In the genomic region with DNA sequence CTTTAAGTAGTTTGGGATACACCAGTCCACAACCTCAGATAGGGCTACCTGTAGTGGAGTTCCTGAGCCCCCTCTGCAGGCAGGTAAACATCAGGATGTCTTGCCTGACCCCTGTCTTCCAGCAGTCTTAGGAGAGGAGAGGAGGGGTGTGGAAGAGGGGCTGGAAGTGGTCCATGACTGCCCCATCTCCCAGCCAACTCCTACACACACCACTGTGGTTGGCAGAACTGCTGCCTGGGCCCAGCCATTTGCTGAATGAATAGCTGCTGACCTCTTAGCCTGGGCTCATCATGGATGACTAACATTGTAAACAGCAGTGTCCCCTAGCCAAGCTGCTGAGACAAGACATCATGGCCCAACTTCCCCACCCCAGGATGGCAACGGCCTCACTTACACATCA, we compare ENCODE assay signal across 34 mouse cellular contexts. TPM values are rescaled to one million over a fixed set of nuclear protein-coding genes. Genes with fewer than 3 reads are reported as not detected.
"Had no signal": no experiment of that assay in that cellular context is flagged by ENCODE, and none has a peak within 500 bp of the region (broad histone marks: within the 10 kb centered on the region; RNA-seq: fewer than 3 reads in every experiment).

No protein-coding gene starts in this region.

- H3K4me3 ChIP-seq: heart, embryonic 12.5 days; heart, embryonic 13.5 days; heart, embryonic 15.5 days; hindbrain, embryonic 10.5 days; hindbrain, embryonic 12.5 days; hindbrain, embryonic 13.5 days; hindbrain, embryonic 15.5 days; intestine, embryonic 15.5 days; kidney, embryonic 15.5 days; layer of hippocampus, adult 2 months; left cerebral cortex, adult 2 months had no signal

- H3K9me3 ChIP-seq: heart, embryonic 12.5 days; heart, embryonic 13.5 days; heart, embryonic 15.5 days; hindbrain, embryonic 10.5 days; hindbrain, embryonic 12.5 days; hindbrain, embryonic 13.5 days; hindbrain, embryonic 15.5 days; intestine, embryonic 15.5 days; kidney, embryonic 15.5 days had no signal

- ATAC-seq: hindbrain, embryonic 16.5 days; hindbrain, postnatal 0 days; inflammation-experienced regulatory T-cells, adult 6 months; intestine, embryonic 15.5 days; intestine, embryonic 16.5 days; intestine, postnatal 0 days had no signal

- H3K36me3 ChIP-seq: heart, embryonic 12.5 days; heart, embryonic 13.5 days; heart, embryonic 15.5 days; hindbrain, embryonic 10.5 days; hindbrain, embryonic 12.5 days; hindbrain, embryonic 13.5 days; hindbrain, embryonic 15.5 days; intestine, embryonic 15.5 days; kidney, embryonic 15.5 days had no signal

- H3K4me1 ChIP-seq: heart, embryonic 12.5 days; heart, embryonic 13.5 days; heart, embryonic 15.5 days; hindbrain, embryonic 10.5 days; hindbrain, embryonic 12.5 days; hindbrain, embryonic 13.5 days; hindbrain, embryonic 15.5 days; intestine, embryonic 15.5 days; kidney, embryonic 15.5 days had no signal

- H3K27me3 ChIP-seq: heart, embryonic 12.5 days; heart, embryonic 13.5 days; heart, embryonic 15.5 days; hindbrain, embryonic 12.5 days; hindbrain, embryonic 13.5 days; hindbrain, embryonic 15.5 days; intestine, embryonic 15.5 days; kidney, embryonic 15.5 days had no signal

- H3K27ac ChIP-seq: heart, embryonic 13.5 days; heart, embryonic 15.5 days; hindbrain, embryonic 10.5 days; hindbrain, embryonic 12.5 days; hindbrain, embryonic 13.5 days; hindbrain, embryonic 14.5 days; hindbrain, embryonic 15.5 days; hindbrain, postnatal 0 days; intestine, embryonic 15.5 days; kidney, embryonic 15.5 days; kidney, postnatal 0 days; layer of hippocampus, adult 2 months; left cerebral cortex, adult 2 months had no signal

- DNase-seq: heart, postnatal 10 days; heart, postnatal 14 days; heart, postnatal 4 days; kidney, adult 11 months; kidney, adult 18-20 months; kidney, adult 2 months; kidney, adult 8-10 months; kidney, adult 9 months; kidney, postnatal 10 days; kidney, postnatal 14 days; kidney, postnatal 25 days; kidney, postnatal 36 days; kidney, postnatal 4 days; layer of hippocampus, adult 9-11 months; layer of hippocampus, postnatal 36 days had no signal

- H3K9ac ChIP-seq: heart, embryonic 12.5 days; heart, embryonic 13.5 days; heart, embryonic 15.5 days; hindbrain, embryonic 12.5 days; hindbrain, embryonic 13.5 days; hindbrain, embryonic 14.5 days; hindbrain, embryonic 15.5 days; intestine, embryonic 15.5 days; kidney, embryonic 15.5 days had no signal

- H3K4me2 ChIP-seq: heart, embryonic 12.5 days; heart, embryonic 13.5 days; heart, embryonic 15.5 days; hindbrain, embryonic 12.5 days; hindbrain, embryonic 13.5 days; hindbrain, embryonic 14.5 days; hindbrain, embryonic 15.5 days; intestine, embryonic 15.5 days; kidney, embryonic 15.5 days had no signal

RNA-seq across cellular contexts. Expression of a gene that starts 32.0 kb away (rescaled TPM):
- total RNA-seq: hematopoietic stem cell, adult 5-6 weeks had no signal
